Mouse (Mus musculus) hindbrain, embryonic 16.5 days (tissue): ENCODE data around the gene Orc5. TPM values are rescaled to one million over a fixed set of nuclear protein-coding genes. Genes with fewer than 3 reads are reported as not detected.
"Not testable (repeated sequence)": the region's sequence is repeated elsewhere in the genome, so short reads cannot be mapped to it uniquely, and the experiment has no call there.

Experiments used
- ATAC-seq: fragments of 200-750 bp; cut with Nextera tagmentation; 2 replicates; pipeline ENCODE4 v1.8.0; 2017; ENCODE audit warnings: moderate TSS enrichment, moderate library complexity
- H3K27ac ChIP-seq: fragments of 300-500 bp; sonication (generic); 2 replicates; pipeline ENCODE4 v1.5.1; 2014; ENCODE audit warnings: low read depth, mild to moderate bottlenecking, control low read depth, low read length, moderate library complexity
- H3K27me3 ChIP-seq: fragments of 300-500 bp; sonication (generic); replicated peaks from 2 replicates; pipeline ENCODE4 v1.6.1; 2014; ENCODE audit warnings: low read length; ENCODE audit not compliant: control insufficient read depth, insufficient read depth
- H3K36me3 ChIP-seq: fragments of 300-500 bp; sonication (generic); 2 replicates; pipeline ENCODE4 v1.6.1; 2014; ENCODE audit warnings: mild to moderate bottlenecking, low read length, moderate library complexity, mixed read lengths; ENCODE audit not compliant: control insufficient read depth, insufficient read depth
- H3K4me1 ChIP-seq: fragments of 300-500 bp; sonication (generic); 2 replicates; pipeline ENCODE4 v1.6.1; 2014; ENCODE audit warnings: low read depth, low read length; ENCODE audit not compliant: control insufficient read depth, insufficient read depth
- H3K4me2 ChIP-seq: fragments of 300-500 bp; sonication (generic); 2 replicates; pipeline ENCODE4 v1.6.1; 2014; ENCODE audit warnings: mild to moderate bottlenecking, low read length, control low read depth, moderate library complexity
- H3K4me3 ChIP-seq: fragments of 300-500 bp; sonication (generic); 2 replicates; pipeline ENCODE4 v1.5.1; 2014; ENCODE audit warnings: mild to moderate bottlenecking, low read length, control low read depth, moderate library complexity
- H3K9ac ChIP-seq: fragments of 300-500 bp; sonication (generic); 2 replicates; pipeline ENCODE4 v1.6.1; 2014; ENCODE audit warnings: low read depth, mild to moderate bottlenecking, control low read depth, low read length, moderate library complexity
- H3K9me3 ChIP-seq: fragments of 300-500 bp; sonication (generic); 2 replicates; pipeline ENCODE4 v1.6.1; 2014; ENCODE audit warnings: mild to moderate bottlenecking, low read length, moderate library complexity; ENCODE audit not compliant: control insufficient read depth
- WGBS: fragments of 180-500 bp; shearing (Covaris S2); extraction: QIAGEN DNeasy Blood & Tissue Kit; methylation state at CpG from one replicate; pipeline ENCODE4 v1.1.7; 2014; 5-methylcytosine and 5-hydroxymethylcytosine counted together
- polyA plus RNA-seq: library from polyadenylated mRNA; unstranded; fragments of >200 nt; fragmentation: Nextera tagmentation; extraction: Ambion mirVana; gene quantifications from 2 replicates; pipeline ENCODE4 v1.2.1, GENCODE M21; 2015

Orc5 gene
- polyA plus RNA-seq, 1 experiment from 2014 or later = 37.8 TPM

DNA sequence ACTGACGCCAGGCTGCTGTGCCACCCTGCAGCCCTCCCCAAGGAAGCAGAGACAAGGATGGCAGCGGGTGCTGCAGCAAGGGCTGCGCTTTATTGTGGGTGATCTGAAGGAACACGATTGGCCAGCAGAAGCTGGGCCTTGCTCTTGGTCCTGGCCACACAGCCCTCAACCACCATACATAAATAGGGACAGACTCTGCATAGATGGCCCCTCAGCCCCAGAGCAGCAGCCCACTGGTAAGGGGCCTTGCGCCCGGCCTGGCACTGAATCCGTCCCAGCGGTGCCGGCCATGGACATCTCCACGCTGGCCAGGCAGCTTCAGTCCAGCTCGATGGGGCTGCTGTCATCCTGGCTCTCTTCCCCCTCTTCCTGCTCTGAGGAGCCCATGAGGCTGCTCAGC, 77.8 kb downstream of the Orc5 start:
- not testable (repeated sequence) for H3K36me3 ChIP-seq, H3K27me3 ChIP-seq, H3K4me1 ChIP-seq, H3K27ac ChIP-seq, H3K4me2 ChIP-seq, H3K4me3 ChIP-seq, H3K9ac ChIP-seq, H3K9me3 ChIP-seq
- no CpG with 5 or more reads among the region's 11 CpGs for WGBS
- peak; percentile 56; the same call in 1 of the 2 replicates for ATAC-seq

GRCm38 (mm10) chr5:22471243-22471642, 79.0 kb downstream of the Orc5 start:
- peaks cover 3% of the 10 kb centered on the region for H3K4me1 ChIP-seq
- peak; percentile 69 for ATAC-seq
- H3K4me2 ChIP-seq = no peak overlapping the region
- H3K9ac ChIP-seq = no peak overlapping the region
- 45% methylated on average over 4 of the region's 4 CpGs for WGBS
- no peak overlapping the region for H3K4me3 ChIP-seq
- H3K9me3 ChIP-seq = no peaks in the 10 kb centered on the region
- H3K27ac ChIP-seq = no peak overlapping the region
- H3K36me3 ChIP-seq = no peaks in the 10 kb centered on the region
- no peaks in the 10 kb centered on the region for H3K27me3 ChIP-seq

- no peaks in the 10 kb centered on the region for H3K27me3 ChIP-seq
- H3K4me3 ChIP-seq = no peak overlapping the region
- ATAC-seq = peak; percentile 92
- H3K36me3 ChIP-seq = no peaks in the 10 kb centered on the region
- peak overlapping the region; percentile 31 for H3K4me2 ChIP-seq
- 28% methylated on average over 15 of the region's 15 CpGs for WGBS
- H3K9ac ChIP-seq = no peak overlapping the region
- H3K4me1 ChIP-seq = peaks cover 4% of the 10 kb centered on the region; the same call in 1 of the 2 replicates
- H3K9me3 ChIP-seq = no peaks in the 10 kb centered on the region
- H3K27ac ChIP-seq = no peak overlapping the region; the same call in 1 of the 2 replicates
Observed at GRCm38 (mm10) chr5:22452871-22453661, 97.2 kb downstream of the Orc5 start.

DNA sequence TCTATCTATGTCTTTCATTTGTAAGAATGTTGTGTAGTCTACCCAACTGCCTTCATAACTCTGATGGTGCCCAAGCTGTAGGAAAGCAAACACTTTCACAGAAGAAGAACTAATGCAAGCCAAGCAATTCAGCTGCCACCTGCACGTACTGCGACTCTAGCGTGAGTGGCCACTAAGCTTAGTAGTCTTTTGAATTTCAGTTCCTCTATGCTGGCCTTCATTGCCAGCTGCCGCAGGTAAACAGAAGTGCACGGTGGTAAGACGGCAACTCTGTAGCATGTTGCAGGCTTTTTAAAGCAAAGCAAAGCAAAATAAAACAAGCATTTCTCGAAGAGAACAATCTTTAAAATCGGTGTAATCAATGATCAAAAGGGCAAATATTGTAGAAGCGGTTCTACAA, 97.8 kb downstream of the Orc5 start:
- Histone ChIP-seq H3K4me2 (peak overlapping the region; percentile 31), H3K4me1 (peaks cover 4% of the 10 kb centered on the region; the same call in 1 of the 2 replicates), H3K4me3 (no peak overlapping the region), H3K9ac (no peak overlapping the region), H3K27me3 (no peaks in the 10 kb centered on the region), H3K9me3 (no peaks in the 10 kb centered on the region), H3K27ac (no peak overlapping the region; the same call in 1 of the 2 replicates), H3K36me3 (no peaks in the 10 kb centered on the region)
- ATAC-seq = no peak
- 33% methylated on average over 9 of the region's 9 CpGs for WGBS

GRCm38 (mm10) chr5:22451764-22452163, 98.5 kb downstream of the Orc5 start:
- no peak overlapping the region for H3K9ac ChIP-seq
- no peak overlapping the region for H3K4me3 ChIP-seq
- no peak for ATAC-seq
- peaks cover 4% of the 10 kb centered on the region; the same call in 1 of the 2 replicates for H3K4me1 ChIP-seq
- no peaks in the 10 kb centered on the region for H3K36me3 ChIP-seq
- 61% methylated on average over 3 of the region's 3 CpGs for WGBS
- no peaks in the 10 kb centered on the region for H3K27me3 ChIP-seq
- H3K9me3 ChIP-seq = no peaks in the 10 kb centered on the region
- no peak overlapping the region for H3K4me2 ChIP-seq
- H3K27ac ChIP-seq = no peak overlapping the region

DNA sequence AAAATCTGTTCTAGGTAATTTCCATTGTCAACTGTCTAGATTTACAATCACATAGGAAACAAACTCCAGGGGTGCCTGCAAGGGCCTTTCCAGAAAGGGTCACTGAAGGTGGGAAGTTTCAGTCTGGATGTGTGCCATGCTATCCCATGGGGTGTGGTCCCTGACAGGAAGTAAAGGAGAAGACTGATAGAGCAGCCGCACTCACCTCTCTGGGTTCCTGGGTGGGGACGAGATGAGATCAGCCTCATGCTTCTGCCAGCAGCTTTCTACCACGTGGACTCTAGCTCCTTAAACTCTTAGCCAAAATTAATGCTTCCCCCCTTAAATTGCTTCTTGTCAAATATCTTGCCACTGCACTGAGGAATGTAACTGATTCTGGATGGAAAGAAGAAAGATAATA, 100.7 kb downstream of the Orc5 start:
- Histone ChIP-seq H3K36me3 (no peaks in the 10 kb centered on the region), H3K4me3 (no peak overlapping the region), H3K4me1 (peaks cover 4% of the 10 kb centered on the region; the same call in 1 of the 2 replicates), H3K9me3 (no peaks in the 10 kb centered on the region), H3K27me3 (no peaks in the 10 kb centered on the region), H3K27ac (no peak overlapping the region), H3K4me2 (no peak overlapping the region), H3K9ac (no peak overlapping the region)
- no peak for ATAC-seq
- 78% methylated on average over 3 of the region's 3 CpGs for WGBS

Other genes starting within 250 kb of the Orc5 start
- gene Reln, start 205.7 kb downstream of the Orc5 start, polyA plus RNA-seq = 41.3 and 41.9 TPM in 2 replicates
- gene Lhfpl3, start 195.6 kb upstream of the Orc5 start, polyA plus RNA-seq = 28.4 and 34.5 TPM in 2 replicates